Mouse (Mus musculus) urinary bladder, postnatal 14 days (tissue): ENCODE measurements at regions not wholly inside any gene's neighbourhood (a gene's known extent, or its start where the extent isn't known, plus 50 kb on each side); places are given as distances from the start of the nearest gene placed in this dataset.
"Not testable (repeated sequence)": the region's sequence is repeated elsewhere in the genome, so short reads cannot be mapped to it uniquely, and the experiment has no call there.

Source experiments
- DNase-seq: peaks from one replicate; pipeline ENCODE4 v3.0.0; 2021; ENCODE audit warnings: low spot score

DNA sequence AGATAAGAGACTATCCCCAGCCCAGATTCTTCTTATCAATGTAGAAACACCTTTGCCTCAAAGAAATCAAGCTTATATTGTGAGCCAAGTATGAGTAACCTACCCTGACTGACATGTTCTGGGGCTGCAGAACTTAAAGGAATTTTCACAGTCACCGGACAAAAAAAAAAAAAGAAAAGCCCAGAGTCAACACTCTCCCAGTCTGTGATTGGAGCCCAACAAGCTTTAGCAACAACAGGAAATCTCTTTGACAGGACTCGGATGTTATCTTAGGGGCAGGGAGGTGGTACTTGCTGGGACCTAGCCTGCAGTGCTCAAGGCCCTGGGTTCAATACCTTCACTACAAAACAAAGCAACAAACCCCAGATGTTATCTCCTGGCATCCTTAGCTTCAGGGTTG lies 114.2 kb downstream of the Nectin1 start:
- DNase-seq: peak; percentile 42

DNA sequence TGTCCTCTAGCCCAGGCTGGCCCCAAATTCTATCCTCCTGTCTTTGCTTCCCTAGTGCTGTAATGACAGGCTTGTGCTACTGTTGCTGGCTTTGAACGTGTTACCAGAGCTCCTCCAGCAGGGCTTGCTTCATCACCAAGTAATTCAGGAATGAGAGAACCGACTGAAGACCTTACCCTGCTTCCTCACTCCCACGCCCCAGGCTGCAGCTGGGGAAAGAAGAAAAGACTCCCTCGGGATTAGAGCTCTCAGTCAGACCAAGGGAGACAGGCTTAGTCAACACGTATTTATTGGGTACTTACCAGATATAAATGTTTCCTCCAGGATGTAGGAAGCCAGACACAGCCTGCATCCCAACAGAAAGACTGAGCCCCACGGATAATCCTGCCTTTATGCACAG lies 115.0 kb downstream of the Nectin1 start:
- no peak for DNase-seq

DNA sequence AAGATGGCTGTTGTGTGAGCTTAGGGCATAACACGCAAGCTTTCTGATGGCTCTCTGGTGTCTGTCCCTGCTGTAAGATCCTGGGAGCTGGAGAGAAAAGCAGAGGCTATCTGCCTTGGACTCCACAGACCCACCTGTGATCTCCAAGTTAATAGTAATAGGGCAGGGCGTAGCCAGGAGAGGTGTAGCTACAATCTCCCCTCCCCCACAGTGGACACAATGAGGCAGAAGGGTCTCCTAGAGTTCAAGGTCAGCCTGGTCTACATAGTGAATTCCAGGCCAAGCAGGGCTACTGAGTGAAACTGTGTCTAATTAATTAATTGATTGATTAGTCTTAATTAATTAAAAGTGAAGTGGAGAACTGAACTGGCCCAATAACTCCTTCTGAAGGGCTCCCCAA lies 116.5 kb downstream of the Nectin1 start:
- no peak for DNase-seq

DNA sequence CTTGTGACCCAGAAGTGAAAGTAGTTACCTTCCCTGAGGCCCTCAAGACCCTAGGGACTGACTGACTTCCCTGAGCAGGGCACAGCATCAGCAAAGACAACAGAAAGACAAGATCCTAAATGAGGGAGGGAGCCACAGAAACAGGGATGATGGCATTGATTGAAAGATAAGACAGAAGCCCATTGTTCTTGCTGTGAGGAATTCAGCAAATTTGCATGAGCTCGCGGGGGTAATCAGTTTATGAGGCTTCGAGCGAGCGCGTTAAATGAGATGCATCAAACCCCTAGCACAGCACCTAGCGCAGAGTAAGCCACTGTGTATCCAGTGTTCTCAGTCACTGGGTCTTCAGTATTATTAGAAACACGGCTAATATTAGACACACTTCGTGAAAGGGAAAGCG lies 117.6 kb downstream of the Nectin1 start:
- DNase-seq: no peak

DNA sequence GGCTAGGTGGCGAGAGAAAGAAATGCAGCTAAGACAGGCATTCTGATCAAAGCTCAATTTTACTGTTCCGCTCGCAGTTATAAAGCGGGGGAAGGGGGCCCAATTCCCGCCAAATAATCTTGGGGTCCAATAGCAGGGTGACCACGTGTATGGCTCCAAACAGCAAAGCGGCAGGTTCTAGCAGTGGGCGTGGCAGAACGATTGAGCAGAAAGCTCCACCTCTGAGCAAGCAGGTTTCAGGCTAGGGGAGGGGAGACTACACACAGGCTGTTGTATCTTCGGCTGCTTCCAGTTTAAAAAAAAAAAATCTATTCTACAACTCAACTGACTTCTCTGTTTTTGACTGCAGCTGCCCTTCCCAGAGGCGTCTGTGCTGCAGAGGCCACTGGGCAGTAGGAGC lies 118.2 kb downstream of the Nectin1 start:
- not testable (repeated sequence) for DNase-seq

DNA sequence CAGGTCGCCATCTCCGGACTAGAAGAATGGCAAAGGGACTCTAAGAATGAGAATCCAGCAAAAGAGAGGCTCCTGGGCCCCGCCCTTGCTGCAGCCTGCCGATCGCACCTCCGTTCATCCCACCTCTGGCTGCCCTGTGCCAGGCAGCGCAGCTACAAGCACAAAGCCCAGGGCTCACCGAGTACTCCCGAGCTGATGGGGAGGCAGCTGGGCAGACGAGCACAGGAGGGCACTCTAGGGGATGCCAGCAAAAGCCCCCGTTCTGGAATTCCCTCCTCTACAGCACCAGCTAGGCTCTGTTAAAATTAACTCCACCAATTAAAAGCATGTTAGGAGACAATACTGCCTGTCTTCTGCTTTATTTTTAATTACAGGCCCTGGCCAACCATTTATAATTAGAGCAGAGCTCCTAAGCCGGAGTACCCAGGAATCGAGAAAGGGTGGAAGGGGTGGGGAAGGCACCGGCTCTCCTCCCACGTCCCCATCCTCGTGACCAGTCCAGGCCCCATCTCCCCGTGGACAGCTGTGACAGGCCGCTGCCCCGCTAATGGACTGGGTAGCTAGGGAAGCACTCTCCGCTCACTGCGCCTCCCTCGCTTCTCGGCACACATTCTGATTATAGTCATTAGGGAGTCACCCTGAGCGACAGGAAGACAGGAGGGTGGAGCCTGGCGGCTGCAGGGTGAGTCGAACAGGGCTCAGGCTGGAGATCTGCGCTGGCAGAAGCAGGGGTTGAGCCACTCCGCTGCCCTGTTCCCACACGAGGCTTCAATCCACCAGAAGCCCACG lies 120.0 kb downstream of the Nectin1 start:
- peak; percentile 34 for DNase-seq

DNA sequence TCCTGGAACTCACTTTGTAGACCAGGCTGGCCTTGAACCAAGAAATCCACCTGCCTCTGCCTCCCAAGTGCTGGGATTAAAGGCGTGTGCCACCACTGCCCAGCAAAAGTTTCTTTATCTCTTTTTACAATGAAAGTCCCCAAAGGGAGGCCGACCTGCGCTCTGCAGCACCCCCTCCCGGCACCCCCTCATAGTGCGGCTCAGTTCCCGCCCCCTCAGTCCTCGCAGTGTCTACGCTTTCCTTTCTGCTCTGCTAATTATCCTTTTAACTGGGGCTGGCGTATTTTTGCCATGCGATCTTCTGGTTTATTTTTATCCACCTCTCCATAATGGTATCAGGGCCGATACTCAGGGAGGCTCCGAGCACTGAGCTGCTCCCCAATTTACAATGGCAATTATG lies 123.0 kb downstream of the Nectin1 start:
- DNase-seq: no peak

DNA sequence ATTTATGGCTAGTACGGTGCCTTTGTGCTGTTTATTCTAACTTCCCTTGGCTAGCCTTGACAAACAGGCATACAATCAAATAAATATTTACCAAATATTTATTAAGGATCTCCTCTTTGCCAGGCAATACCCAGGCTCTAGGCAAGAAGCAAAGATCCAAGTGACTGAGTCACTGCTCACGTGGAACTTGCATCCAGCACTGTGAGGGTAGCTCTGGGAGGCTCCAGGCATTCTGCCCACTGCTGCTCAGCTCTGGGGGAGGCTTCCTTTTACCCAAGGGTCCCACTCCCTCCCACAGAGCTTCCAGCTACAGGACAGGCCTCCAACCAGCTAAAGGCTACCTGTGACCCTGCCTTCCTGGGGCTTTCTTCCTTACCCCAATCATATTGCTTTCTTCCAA lies 130.1 kb downstream of the Nectin1 start:
- no peak for DNase-seq

DNA sequence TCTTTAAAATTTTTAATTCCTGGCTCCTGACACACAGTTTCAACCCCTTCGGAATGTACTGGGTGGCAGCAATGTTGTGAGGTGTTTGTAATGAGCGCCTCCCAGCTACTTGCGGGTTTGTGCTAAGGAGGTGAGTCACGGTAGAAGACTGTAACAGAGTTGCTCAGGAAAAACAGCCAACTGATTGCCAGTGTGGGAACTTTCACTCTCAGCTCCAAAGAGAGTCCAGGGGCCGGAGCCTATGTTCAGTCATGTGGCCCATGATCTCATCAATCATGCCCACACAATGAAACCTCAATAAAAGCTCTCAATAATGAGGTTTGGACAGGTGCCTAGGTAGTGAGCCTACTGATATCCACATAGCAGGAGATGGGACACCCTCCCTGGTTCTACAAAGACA lies 130.5 kb downstream of the Nectin1 start:
- no peak for DNase-seq

DNA sequence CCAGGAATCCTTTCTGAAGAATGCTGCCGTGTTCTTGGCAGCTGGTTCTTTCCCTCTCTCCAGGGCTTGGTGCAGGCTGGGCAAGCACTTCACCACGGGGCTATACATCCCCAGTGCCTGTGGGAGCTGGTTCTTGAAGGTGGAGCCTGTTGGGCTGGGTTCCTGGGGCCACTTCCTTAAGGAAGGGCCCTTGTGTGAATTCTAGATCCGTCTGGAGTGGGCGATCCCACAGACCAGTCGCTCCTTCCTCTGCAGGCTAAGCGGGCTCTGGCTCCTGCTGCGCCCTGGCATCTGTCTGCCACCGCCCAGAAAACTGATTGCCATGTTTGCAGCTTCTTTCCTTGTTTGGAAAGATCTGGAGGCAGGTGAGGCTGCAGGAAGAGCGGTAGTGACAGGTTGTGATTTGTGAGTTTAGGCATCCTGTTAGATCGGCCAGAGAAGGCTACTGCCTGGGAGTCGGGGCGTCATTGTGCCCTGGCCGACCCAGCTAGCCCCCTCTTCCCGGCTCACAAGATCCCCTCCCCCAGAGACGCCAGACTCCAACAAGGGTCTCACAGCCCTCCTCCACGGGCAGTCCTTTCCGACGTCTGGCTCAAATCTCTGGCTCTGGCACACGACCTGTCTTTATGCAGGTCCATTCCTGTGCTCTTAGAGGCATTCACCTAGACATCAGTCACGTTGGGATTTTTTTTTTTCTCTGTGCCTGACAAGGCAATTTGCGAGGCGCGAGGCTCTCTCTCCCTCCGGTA lies 135.6 kb downstream of the Nectin1 start:
- no peak for DNase-seq

DNA sequence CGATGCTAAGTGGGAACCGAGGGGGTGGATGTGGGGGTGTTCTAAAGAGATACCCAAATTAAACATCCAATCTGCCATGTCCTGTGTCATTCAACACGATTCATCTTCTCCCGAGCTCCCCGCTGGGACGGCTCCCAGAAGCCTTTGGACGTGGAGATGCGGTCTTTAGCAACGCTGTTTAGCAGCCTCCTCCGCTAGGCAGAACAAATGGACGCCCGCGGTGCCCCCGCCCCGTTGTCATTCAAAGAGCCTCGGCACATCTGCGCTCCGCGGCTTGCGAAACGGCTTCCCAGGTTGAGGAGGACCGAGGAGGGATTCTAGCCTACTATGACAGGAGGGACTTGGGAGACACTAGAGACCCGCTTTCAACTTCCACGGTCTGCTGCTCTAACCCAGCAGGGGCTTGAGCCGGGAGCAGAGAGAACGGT lies 136.2 kb downstream of the Nectin1 start:
- no peak for DNase-seq

DNA sequence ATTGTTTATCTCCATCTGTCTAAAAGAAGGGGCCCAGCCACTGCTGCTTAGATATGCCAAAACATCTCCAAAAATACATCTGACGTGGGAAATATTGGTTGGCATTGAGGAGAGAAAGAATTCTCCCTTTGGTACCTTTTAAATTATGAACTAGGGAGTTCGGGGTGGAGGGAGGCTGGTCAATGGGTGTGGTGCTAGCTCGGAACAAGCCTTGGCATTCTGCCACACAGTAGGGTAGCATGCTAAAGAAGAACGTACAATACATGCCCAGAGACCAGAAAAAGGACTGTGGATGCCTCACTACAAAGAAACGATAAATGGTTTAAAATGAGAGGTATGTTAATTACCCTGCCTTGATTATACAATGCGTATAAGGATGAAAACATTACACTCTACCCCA lies 149.3 kb downstream of the Nectin1 start:
- DNase-seq: no peak

DNA sequence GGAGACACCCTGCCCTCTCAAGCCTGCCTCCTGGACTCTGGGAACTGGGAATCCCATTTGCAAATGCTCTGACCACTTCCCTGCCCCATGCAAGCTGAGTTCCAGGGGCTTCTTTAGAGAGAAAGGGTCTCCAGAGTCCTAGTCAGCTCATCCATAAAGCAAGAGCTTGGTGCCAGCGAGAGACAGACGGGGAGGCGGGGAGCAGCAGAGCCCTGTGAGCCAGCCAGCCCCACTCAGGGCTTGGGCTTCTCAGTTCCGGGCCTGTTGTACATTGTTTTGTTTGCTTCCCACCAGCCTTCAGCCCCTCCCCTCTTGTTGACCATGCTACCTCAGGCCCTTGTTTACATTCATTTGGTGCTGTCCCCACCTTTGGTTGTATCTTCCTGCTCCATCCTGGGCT lies 143.9 kb upstream of the Thy1 start:
- no peak for DNase-seq

DNA sequence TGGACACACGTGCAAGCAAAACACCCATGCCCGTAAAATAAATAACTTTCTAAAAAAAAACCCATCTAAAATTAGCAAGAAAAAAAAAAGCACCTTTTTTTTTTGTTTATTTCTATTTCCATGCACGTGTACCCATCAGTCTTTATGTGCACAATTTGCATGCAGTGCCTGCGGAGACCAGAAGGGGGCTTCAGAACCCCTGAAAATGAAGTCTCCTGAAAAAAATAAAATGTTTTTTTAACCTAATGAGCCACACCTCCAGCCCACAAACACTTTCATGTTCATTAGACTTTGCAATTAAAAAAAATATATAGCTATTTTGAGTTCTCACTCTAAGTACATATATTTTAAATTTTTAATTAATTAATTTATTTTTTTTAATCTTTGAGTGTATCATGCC lies 134.9 kb upstream of the Thy1 start:
- no peak for DNase-seq

DNA sequence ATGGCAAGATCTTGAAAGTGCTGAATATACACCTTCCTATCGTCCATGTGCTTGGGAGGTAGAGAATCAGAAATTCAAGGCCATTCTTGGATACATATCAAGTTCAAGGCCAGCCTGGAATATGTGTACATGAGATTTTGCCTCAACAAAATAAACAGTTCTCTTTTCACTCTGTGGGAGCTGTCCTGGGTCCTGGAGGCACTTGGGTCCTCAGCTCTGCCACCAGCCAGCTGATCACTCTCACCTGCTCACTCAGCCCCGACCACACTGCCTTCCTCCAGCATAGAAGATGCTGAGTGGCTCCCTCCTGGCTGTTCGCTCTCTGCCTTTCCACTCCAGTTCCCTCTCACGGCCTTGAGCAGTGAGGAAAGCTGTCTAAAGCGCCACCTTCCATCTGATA lies 128.2 kb upstream of the Thy1 start:
- DNase-seq: no peak

DNA sequence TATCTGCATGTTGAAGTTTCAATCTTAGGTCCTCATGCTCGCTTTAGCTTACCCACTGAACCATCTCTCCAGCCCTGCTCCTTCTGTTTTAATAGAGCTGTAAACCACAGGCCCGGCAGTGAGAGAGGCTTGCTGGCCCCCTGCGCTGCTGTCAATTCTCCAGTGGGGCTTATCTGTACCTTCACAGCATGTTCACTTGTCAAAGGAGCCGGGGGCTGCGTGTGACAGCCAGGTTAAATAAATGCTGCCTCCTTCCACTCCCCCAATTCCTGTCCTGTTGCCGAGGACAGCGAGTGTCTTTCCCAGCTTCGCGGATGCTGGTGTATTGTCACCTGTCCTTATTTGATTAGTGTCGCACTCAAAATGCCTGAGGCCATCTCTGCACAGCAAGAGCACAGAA lies 125.7 kb upstream of the Thy1 start:
- DNase-seq: no peak

DNA sequence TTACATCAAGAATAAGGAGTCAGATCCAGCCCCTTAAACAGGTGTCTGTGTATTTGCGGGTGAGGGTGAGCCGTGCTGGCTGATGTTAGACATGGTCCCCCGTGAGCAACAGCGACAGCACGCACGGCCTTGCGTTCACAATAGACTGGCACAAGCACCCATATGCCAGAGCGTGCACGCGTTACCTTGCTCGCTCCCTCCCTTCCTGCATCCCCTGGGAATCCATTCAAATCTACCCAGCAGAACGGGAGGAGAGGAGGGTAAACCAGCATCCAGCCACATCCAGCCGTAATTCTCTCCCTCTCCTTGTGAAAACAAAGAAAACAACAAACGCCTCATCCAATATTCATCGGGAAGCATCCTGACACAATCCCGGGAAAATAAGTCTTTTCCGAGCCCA lies 124.2 kb upstream of the Thy1 start:
- DNase-seq: no peak

DNA sequence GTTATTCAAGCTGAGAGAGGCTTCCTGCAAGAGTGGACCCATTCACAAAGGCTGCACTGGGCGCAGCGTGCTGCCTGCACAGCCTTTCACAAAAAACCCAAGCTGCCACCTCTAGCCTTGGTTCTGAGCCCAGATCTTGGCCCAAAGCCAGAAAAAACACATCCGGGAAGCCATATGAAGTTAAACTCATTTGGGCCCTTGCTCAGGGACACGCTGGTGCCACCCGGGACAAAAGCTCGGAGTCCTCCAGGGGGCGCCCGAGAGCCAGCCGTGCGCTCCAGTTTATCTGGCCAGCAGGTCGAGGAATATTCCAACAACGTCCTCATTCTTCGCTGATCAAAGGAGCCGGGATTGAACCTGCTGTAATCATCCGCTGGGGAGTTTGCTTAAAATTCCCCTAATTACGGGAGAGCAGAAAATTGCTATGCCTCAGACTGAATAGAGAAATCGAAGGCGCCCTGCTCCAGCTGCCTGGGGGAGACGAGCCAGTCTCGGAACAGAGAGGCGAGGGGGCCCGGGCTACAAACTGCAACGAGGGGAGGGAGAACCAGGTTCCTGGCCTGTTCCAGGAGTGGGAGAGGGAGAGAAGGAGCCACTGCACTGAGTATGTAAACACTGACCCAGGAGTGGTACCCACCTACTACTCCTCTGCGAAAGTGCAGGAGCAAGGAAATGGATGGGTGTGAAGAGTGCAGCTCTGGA lies 123.0 kb upstream of the Thy1 start:
- DNase-seq: peak; percentile 79

DNA sequence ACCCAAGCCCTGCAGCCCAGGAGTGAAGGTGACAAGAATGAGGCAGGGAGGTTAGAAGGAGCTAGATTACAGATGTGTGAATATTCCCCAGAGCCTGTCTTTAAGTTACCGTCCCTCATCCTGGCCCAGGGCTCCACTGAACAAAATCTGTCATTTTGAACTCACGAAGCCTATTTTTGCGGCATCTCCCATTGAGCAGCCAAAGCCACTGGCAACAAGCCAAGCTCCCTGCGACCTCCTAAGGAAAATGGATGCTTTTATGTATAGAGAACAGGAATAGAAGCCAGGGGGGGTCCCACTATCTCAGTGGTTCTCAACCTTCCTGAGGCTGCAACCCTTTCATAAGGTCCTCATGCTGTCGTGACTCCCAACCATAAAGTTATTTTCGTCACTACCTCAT lies 121.0 kb upstream of the Thy1 start:
- no peak for DNase-seq

DNA sequence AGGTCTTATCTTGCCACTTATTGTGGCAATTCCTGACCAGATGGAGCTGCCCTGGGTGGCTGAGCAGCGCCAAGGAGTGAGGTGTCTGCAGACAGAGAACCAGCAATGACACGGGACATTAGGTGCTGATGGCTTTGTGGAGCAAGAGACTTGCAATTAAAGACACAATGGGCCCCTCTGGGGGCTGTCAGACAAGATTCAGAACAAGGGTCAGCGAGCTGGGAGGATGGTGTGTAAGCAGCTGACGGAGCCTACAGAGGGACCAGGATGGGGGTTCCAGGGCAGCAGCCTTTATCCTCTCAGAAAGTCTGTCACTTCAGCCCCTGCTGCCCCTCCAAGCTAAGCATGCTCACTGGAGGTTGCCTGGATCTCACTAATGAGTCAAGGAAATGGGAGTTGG lies 120.1 kb upstream of the Thy1 start:
- DNase-seq: no peak

DNA sequence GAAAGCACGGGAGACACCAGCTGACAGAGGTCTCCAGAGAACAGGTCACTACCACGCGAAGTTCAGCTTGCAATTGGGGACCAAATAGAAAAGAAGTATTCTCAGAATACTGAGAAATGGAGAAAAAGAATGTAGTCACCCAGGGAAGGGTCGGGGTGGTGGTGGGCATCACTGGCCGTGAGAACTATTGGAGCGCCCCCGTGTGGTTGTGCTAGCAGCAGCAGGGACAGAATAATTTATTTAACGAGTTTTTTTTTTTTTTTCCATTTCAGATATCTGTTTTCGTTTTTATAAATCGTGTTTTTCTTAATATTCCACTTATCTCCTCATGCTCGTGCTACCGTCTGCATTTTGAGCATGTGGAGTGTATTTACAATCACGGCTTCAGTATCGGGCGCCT lies 118.4 kb upstream of the Thy1 start:
- DNase-seq: no peak

DNA sequence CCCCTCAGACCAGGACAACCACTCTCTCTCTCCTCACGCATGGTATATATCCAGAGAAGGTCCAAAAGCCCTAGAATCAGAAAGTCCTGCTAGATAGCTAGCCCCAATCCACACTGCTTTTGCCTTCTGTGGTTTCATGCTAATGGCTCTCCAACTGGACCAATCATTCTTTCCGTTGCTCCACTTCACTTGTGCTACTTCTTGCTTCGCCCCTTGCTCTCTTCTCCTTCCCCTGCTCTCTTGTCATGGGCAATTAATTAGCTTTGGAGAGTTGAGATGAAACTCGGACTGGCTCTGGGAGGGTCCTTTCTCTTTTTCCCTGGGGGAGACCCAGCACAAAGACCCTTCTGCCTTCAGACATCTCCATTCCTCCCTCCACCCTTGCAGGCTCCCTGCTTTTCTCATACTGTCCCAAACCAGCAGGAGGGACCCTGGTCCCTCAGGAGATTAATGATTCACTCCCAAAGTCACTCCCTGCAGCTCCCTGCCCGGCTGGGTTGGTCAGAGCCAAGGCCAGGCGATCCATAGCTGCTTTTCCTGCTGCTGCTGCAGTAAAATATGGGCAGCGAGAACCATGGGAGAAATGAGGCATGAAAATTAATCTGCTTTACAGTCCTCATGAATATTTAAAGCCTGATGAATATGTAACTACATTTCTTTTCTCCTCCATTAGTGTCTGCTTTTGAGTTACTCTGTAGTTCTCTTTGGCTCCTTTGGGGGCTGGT lies 113.7 kb upstream of the Thy1 start:
- DNase-seq: no peak

DNA sequence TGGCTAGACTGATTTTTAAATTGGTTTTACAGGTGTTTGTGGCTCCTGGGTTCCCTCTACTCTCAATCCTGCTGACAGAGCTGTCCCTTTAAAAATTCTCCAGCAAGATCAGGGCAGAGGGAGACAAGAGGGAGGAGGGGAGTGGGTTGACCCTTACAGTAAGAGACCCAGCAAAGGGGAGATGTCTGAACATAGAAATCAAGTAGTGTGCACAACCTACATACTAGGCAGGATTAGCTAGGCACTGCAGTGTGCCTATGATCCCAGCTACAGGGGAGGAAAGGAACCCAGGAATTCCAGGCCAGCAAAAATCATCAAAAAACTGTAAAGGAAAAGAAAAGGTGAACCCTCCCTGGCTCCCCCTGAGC lies 113.2 kb upstream of the Thy1 start:
- DNase-seq: no peak
